Mouse (Mus musculus) hematopoietic multipotent progenitor cell, adult 10-12 weeks (in vitro differentiated cells): ENCODE results near the gene Piezo1. TPM values are rescaled to one million over a fixed set of nuclear protein-coding genes. Genes with fewer than 3 reads are reported as not detected.

ENCODE experiments used
- polyA plus RNA-seq: library from polyadenylated mRNA; stranded (reverse); fragments of >175 nt; gene quantifications from 2 replicates; pipeline ENCODE4 v1.2.3, GENCODE M21; 2012; ENCODE audit warnings: low replicate concordance

Piezo1 gene
- 38.4 and 54.7 TPM in 2 replicates for polyA plus RNA-seq

DNA sequence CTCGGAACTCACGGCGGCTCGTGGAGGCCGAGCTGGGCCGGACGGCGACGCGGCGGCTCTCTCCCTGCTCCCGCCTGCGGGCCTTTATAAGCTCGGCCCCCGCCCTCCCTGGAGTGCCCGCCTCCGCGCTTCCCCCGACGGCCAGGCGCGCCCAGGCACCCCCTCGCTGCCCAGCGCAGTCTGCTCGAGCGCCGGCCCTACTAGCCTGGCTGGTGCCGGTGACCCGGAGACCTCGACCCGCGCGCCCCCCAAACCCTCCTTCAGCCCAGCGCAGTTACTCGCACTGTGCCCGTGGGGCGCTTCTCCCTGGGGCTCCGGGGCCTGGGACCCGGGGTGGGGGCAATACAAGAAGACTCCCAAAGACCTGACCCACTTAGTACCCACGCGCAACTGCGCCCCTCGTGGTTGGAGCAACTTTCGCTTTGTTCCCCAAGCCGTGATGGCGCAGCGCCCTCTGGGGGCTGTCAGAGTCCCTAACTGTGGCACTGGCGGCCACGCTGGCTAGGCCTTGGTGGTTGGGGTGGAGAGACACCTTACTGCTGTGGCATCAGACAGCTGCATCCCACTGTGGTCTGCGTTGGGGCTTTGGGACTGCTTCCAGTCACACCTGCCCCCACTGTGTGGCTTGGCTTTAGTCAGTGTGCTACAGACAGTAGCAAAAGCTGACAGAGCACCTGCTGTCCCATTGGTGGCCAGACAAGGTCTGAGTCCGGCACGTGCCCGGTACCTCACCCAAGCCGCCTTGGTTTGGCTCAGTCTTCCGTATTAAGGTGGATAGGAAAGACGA lies at the start of gene Piezo1:
Piezo1 (minus strand) TSS at position 65 of the 787 bp plus-strand sequence.

DNA sequence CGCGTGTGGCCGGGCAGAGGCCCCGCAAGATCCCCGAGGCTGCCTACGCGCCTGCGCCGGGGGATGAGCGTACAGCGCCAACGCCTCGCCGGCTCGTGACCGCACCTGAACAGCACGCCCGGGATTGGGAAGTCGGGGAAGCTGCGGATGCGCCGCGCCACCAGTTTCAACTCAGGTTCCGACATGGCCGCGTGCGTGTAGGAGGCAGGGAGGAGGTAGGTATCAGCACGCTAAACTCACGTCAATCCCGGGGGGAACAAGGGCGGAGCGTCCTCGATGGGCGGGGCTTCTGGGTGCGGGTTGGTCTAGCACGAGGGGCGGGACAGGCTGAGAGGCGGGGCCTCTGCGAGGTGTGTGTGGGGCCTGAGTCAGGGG lies 25.5 kb upstream of the Piezo1 start, which contains the start of gene Aprt:
Aprt (minus strand) TSS at position 262 of the 375 bp plus-strand sequence.

DNA sequence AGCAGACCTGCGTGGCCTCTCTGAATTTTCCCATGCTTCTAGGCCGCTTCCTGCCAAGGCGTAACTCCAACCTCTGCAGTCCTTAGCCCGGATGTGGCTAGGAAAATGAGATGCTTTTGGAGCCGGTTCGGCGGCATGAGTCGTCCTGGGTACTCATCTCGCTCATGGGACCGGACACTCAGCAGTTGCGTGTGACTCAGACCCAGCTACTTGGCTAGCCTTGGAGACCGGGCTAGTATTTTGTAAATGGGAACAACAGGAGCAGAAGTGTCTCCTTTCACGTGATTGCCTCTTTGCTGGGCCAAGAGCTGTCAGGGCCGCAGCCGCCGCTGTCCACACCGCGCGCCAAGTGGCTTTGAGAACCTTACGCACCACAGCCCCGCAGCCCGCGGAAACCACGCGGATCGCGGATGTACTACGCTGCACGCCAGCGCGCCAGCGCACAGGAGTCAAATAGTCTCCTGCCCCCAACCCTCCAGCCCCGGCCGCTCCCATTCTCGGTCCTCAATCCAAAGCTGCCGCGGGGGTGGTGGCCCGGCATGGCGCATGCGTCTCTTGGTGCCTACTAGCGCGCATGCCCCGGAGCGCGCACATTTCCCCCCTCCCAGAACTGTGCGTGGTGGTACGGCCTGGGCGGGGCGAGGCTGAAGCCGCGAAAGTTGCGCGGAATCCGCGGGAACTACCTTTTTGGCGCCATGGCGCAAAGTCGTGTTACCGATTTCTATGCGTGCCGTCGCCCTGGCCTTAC lies 16.4 kb upstream of the Piezo1 start, which contains the start of gene Cdt1:
Cdt1 (plus strand) TSS at position 655 of the 748 bp plus-strand sequence.

DNA sequence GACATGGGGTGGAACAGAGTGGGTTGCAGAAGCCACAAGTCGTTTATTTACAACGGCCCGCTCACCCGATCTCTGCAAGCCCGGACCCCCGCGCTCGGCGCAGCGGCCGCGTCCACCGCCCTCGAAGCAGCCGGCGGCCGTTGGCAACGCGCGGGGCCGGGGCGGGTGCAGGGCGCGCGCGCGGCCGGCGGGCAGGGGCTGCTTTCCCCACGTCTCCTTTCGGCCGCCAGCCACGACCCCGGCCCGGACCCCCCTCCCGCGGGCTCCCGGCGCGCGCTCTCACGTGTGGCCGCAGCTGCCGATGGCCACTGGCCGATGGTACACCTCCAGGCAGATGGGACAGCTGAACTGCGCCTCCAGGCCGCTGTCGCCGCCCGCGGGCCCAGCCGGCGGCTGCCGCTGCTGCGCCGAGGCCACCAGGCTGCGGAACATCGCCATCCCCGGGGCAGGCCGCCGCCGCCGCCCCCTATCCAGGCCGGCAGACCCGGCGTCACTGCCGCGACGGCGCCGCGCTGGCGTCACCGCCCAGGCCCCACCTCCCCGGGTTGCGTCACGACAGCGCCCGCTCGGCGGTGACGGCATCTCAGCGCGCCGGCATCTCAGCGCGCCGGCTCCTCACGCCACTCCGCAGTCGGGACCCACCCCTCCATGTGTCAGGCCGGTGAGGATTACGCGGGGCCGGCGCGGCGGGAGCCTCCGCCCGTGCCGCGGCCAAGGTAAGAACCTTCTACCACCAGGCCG lies 75.4 kb downstream of the Piezo1 start, which contains the start of the genes Rnf166 and Ctu2:
Rnf166 (minus strand) TSS at position 485 of the 741 bp plus-strand sequence.
Ctu2 (plus strand) TSS at position 564 of the 741 bp plus-strand sequence.

DNA sequence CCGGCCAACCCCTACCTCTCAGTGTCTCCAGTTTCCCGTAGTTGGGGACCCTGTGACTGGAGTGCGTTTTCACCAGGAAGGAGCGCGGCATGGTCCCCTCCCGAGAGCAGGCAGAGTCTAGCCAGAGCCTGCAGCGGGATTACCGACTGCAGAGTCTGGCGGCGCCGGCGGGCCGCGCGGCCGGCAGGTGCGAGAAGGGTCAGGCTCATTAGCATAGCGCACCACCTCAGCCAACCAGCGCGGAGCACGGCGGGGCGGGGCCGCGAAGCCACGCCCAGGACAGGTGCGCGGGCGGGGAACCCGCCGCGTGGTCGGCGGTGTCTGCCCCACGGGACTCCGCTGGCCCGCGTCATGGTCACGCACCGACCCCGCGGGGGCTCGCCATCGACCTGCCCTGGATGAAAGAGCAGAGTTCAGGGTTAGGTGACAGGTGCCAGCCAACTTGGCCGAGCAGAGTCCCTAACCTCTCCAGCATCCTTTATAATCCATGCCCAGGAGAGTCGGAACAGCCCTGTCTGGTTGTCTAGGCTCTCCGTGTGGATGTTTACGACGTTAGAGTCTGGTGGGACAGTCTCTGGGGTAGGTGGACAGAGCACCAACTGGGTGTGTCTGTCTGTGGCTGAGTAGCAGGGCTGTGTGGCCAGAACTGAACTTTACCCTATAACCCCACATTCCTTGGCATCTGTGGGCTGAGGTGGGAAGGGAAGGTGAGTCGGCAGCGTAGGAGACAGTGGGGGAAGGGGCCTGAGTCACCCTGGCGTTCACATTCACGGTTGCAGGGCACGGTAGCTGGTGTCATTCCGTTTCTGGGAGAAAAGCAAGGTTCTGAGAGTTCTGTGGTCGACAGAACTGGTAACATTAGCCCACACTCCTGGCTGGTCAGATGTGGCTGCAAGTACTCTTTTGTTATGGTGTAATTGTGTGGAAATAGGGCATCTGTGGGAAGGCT lies 90.3 kb downstream of the Piezo1 start, which contains the start of gene Snai3:
Snai3 (minus strand) TSS at position 210 of the 949 bp plus-strand sequence.

DNA sequence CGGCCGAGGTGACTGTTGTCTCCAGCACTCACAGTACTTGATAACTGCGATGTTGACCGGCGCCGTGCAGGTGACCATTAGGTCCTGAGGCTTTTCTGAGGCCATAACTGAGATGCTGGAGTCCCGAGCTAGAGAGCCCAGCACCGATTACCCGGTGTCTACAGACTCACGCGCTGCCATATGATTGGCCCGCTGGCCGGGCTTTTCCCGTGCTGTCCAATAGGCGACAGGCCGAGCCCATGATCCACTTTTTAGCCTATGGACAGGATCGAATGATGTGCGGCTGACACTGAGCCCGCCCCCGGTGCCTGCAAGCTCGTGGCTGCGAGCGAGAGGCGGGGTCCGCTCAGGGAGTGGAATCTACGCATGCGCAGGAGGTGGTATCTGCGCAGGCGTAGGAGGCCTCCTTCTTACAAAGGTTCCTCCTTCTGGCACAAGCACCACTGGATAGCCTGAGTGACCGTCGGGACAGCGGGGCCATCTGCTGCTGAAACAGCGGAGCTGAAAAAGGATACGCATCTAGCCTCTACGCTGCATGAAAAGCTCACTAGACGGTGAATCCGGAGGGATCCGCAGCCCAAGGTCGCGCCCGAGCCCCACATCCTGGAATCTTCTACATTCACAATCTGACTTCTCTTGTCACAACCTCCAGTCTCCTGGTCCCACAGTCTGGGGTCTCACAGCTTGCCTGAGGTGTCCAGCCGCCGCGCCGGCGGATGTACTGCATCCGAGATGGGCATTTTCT lies 107.7 kb downstream of the Piezo1 start, which contains the start of gene Mvd:
Mvd (minus strand) TSS at position 161 of the 745 bp plus-strand sequence.

DNA sequence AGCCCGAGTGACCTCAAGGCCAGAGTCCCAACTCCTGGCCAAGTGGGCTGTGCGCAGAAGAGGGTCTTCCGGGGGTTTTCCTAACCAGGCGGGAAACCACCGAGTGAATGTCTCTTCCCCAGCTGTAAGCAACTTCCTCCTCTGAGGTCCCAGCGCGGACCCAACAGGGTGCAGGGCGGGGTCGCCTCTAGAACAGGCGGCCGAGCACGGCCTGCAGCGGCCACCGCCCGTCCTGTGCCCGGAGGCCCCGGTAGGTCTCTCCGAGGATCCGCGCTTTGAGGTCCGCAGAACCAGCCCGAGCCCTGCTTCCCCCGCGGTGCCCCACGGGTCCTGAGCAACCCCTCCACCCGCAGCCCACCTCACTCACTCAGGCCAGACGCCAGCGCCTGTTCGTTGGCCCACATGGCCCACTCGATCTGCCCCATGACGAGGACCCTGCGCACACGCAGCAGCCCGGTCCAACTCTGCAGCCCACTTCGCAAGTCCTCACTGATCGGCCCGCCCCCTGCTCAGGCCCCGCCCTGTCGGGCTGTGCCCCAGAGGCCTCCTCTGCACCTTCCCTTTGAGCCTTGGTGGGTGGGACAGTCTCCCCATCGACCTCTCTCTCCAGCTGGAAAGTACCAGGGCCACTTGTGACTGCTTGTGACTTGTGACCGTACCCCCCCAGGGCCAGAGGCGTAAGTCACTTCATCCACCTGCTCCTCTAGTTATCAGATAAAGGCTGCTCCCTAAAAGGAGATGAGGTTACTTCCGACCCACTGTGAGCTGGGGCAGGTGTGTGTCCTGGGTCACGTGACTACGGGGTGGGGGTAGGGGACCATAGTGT lies 118.5 kb downstream of the Piezo1 start, which contains the start of gene Cyba:
Cyba (minus strand) TSS at position 488 of the 826 bp plus-strand sequence.

Other genes with a start within 250 kb of the Piezo1 start
- gene Trhr2, start 190.6 kb downstream of the Piezo1 start, polyA plus RNA-seq = 0.11 TPM in 1 of 2 replicates, not detected in the other
- gene Zc3h18, start 174.7 kb downstream of the Piezo1 start, polyA plus RNA-seq = 67.9 and 139 TPM in 2 replicates
- gene Il17c, start 129.3 kb downstream of the Piezo1 start, polyA plus RNA-seq = 0.18 TPM in 1 of 2 replicates, not detected in the other
- gene Cyba, start 118.4 kb downstream of the Piezo1 start, polyA plus RNA-seq = 1,078 and 1,667 TPM in 2 replicates
- gene Mvd, start 107.9 kb downstream of the Piezo1 start, polyA plus RNA-seq = 10.9 and 12.4 TPM in 2 replicates
- gene Snai3, start 90.6 kb downstream of the Piezo1 start, polyA plus RNA-seq = 2.2 and 3.4 TPM in 2 replicates
- gene Rnf166, start 75.3 kb downstream of the Piezo1 start, polyA plus RNA-seq = 79.8 and 83.9 TPM in 2 replicates
- gene Ctu2, start 75.2 kb downstream of the Piezo1 start, polyA plus RNA-seq = 35.9 and 74.5 TPM in 2 replicates
- gene Cdt1, start 16.7 kb upstream of the Piezo1 start, polyA plus RNA-seq = 160 and 221 TPM in 2 replicates
- gene Aprt, start 25.6 kb upstream of the Piezo1 start, polyA plus RNA-seq = 45.5 and 149 TPM in 2 replicates
- gene Galns, start 60.1 kb upstream of the Piezo1 start, polyA plus RNA-seq = 7.5 and 18.4 TPM in 2 replicates
- gene Trappc2l, start 60.3 kb upstream of the Piezo1 start, polyA plus RNA-seq = 1.1 and 5.3 TPM in 2 replicates
- not detected in 2 replicates for gene Pabpn1l, start 71.4 kb upstream of the Piezo1 start, polyA plus RNA-seq
- gene Cbfa2t3, start 147.8 kb upstream of the Piezo1 start, polyA plus RNA-seq = 104 and 278 TPM in 2 replicates
- 16.9 and 19.6 TPM in 2 replicates for gene Acsf3, start 224.2 kb upstream of the Piezo1 start, polyA plus RNA-seq